Mouse (Mus musculus) bone marrow macrophage, adult 2 months (primary cell): ENCODE measurements around the gene Gm17268.

Experiments
- CTCF ChIP-seq: IDR thresholded peaks from 2 replicates; pipeline ENCODE4 v1.5.1; 2012; ENCODE audit warnings: low read depth, mild to moderate bottlenecking, low read length, moderate library complexity
- POLR2A ChIP-seq: IDR thresholded peaks from 2 replicates; pipeline ENCODE4 v1.6.1; 2012; ENCODE audit warnings: mild to moderate bottlenecking, low read depth, low read length, borderline replicate concordance

DNA sequence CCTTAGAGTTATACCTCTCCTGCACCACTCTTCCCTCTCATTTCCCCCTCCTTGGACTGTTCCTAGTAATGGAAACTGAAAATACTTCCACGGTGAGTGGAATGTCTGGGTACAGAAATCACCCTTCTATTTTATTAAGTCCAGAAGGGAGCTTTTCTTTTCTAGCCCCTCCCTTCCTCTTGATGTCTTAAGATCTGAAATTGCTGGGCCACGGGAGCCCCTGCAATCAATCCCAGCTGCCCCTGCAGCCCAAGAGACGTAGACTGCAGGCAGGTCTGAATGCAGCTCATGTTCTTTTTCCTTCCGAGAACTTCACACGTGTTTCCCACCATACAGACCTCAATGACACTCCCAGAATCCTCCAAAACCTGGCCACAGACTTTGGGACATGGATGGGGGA, 37.8 kb downstream of the Gm17268 start:
- TF ChIP-seq CTCF (no peak), POLR2A (no peak)
